Mouse (Mus musculus) kidney, postnatal 14 days (tissue): ENCODE measurements around the gene Gm3460.
"Not testable (repeated sequence)": the region's sequence is repeated elsewhere in the genome, so short reads cannot be mapped to it uniquely, and the experiment has no call there.

ENCODE experiments used
- DNase-seq: peaks from one replicate; pipeline ENCODE4 v3.0.0; 2022; ENCODE audit warnings: mixed read lengths

The Gm3460 gene

GRCm38 (mm10) chr14:6622318-6622717 is at the start of gene Gm3460:
TSS of gene Gm3460 (minus strand) at chr14:6622418.
- not testable (repeated sequence) for DNase-seq

DNA sequence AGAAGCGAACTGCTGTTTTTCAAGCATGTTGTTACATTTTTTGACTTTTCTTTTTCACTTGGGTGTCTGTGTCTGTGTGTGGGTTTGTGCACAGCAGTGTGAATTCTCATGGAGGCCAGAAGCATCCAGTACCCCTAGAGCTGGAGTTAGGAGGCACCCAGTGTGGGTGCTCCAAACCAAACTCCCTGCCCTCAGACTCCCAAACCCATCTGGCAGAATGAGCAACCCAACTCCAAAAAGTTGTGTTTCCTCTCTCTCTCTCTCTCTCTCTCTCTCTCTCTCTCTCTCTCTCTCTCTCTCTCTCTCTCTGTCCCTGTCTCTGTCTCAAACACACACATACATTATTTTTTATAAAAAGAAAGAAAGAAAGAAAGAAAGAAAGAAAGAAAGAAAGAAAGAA is 15.8 kb downstream of the Gm3460 start:
- peak; percentile 1 for DNase-seq

GRCm38 (mm10) chr14:6605004-6605403 is 17.2 kb downstream of the Gm3460 start:
- peak; percentile 0 for DNase-seq

- DNase-seq: peak; percentile 1
Measured at GRCm38 (mm10) chr14:6604551-6604950, 17.7 kb downstream of the Gm3460 start.

DNA sequence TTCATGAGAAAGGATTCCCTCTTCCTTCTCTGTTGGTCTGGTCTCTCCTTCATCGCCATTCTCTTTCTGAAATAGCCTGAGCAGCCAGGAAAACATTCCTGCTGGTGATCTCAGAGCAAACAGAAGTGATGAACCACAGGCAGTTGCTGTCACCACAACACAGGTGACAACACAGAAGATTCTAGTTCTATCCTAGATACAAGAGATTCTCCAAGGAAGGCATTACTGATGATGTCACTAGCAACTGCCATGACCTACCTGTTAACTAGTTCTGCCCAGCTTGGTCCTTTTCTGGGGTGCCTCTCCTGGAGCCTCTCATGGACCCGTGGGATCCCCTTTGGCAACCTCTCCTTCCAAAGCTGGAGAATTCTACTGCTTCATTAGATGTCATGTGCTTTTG is 31.7 kb downstream of the Gm3460 start, which contains the start of gene Gm3629:
Gene Gm3629, minus strand, starts transcription at position 101 of the 400 bp plus-strand sequence.
- not testable (repeated sequence) for DNase-seq
